Mouse (Mus musculus): ENCODE data around the gene Slc5a4b. TPM values are rescaled to one million over a fixed set of nuclear protein-coding genes. Genes with fewer than 3 reads are reported as not detected.

Gene Slc5a4b
- polyA plus RNA-seq, 1 experiment from 2014 or later = not detected

GRCm38 (mm10) chr10:76025470-76026190 is 85.1 kb downstream of the Slc5a4b start:
- no peak overlapping the region for H3K4me3 ChIP-seq (replicated peaks; ENCODE audit: low read depth, low read length)
- no peak overlapping the region for H3K9ac ChIP-seq (replicated peaks; ENCODE audit: low read length)
- DNase-seq (no peak), ATAC-seq (ENCODE audit: low FRiP score, low TSS enrichment) (no peak)
- no peaks in the 10 kb centered on the region for H3K4me1 ChIP-seq (ENCODE audit: control insufficient read depth, insufficient read depth, low read length)
- 90% methylated on average over 10 of the region's 10 CpGs for WGBS
- no peak overlapping the region for H3K4me2 ChIP-seq (ENCODE audit: low read length)
- no peaks in the 10 kb centered on the region for H3K36me3 ChIP-seq (ENCODE audit: control insufficient read depth, insufficient read depth, low read length)
- H3K9me3 ChIP-seq (ENCODE audit: control insufficient read depth, low read length) = peaks cover 5% of the 10 kb centered on the region; the same call in 1 of the 2 replicates
- H3K27ac ChIP-seq (replicated peaks; ENCODE audit: low read depth, low read length) = no peak overlapping the region
- no peaks in the 10 kb centered on the region for H3K27me3 ChIP-seq (ENCODE audit: control insufficient read depth, insufficient read depth, low read length)

GRCm38 (mm10) chr10:76023921-76024320 is 86.8 kb downstream of the Slc5a4b start:
- no peak for ATAC-seq (ENCODE audit: low FRiP score, low TSS enrichment)
- H3K4me2 ChIP-seq (ENCODE audit: low read length) = no peak overlapping the region
- no peaks in the 10 kb centered on the region for H3K4me1 ChIP-seq (ENCODE audit: control insufficient read depth, insufficient read depth, low read length)
- H3K36me3 ChIP-seq (ENCODE audit: control insufficient read depth, insufficient read depth, low read length) = no peaks in the 10 kb centered on the region
- peaks cover 5% of the 10 kb centered on the region; the same call in 1 of the 2 replicates for H3K9me3 ChIP-seq (ENCODE audit: control insufficient read depth, low read length)
- DNase-seq = no peak
- H3K4me3 ChIP-seq (replicated peaks; ENCODE audit: low read depth, low read length) = no peak overlapping the region
- 96% methylated on average over 6 of the region's 6 CpGs for WGBS
- H3K27me3 ChIP-seq (ENCODE audit: control insufficient read depth, insufficient read depth, low read length) = no peaks in the 10 kb centered on the region
- no peak overlapping the region for H3K27ac ChIP-seq (replicated peaks; ENCODE audit: low read depth, low read length)
- H3K9ac ChIP-seq (replicated peaks; ENCODE audit: low read length) = no peak overlapping the region

GRCm38 (mm10) chr10:76021728-76022127 is 89.0 kb downstream of the Slc5a4b start:
- no peaks in the 10 kb centered on the region for H3K36me3 ChIP-seq (ENCODE audit: control insufficient read depth, insufficient read depth, low read length)

GRCm38 (mm10) chr10:76016886-76017285 is 93.9 kb downstream of the Slc5a4b start:
- Histone ChIP-seq H3K27me3 (ENCODE audit: control insufficient read depth, insufficient read depth, low read length) (no peaks in the 10 kb centered on the region), H3K27ac (replicated peaks; ENCODE audit: low read depth, low read length) (no peak overlapping the region), H3K4me3 (replicated peaks; ENCODE audit: low read depth, low read length) (no peak overlapping the region), H3K4me1 (ENCODE audit: control insufficient read depth, insufficient read depth, low read length) (no peaks in the 10 kb centered on the region), H3K4me2 (ENCODE audit: low read length) (no peak overlapping the region), H3K9ac (replicated peaks; ENCODE audit: low read length) (no peak overlapping the region), H3K9me3 (ENCODE audit: control insufficient read depth, low read length) (no peaks in the 10 kb centered on the region), H3K36me3 (ENCODE audit: control insufficient read depth, insufficient read depth, low read length) (no peaks in the 10 kb centered on the region)
- 86% methylated on average over 3 of the region's 3 CpGs for WGBS
- ATAC-seq (ENCODE audit: low FRiP score, low TSS enrichment) (no peak), DNase-seq (no peak)

More at GRCm38 (mm10) chr10:76021728-76022127, 89.0 kb downstream of the Slc5a4b start:
- no peaks in the 10 kb centered on the region for H3K27me3 ChIP-seq (ENCODE audit: control insufficient read depth, insufficient read depth, low read length)
- ATAC-seq (ENCODE audit: low FRiP score, low TSS enrichment) (no peak), DNase-seq (no peak)
- 84% methylated on average over 3 of the region's 3 CpGs for WGBS
- no peak overlapping the region for H3K4me2 ChIP-seq (ENCODE audit: low read length)
- H3K9me3 ChIP-seq (ENCODE audit: control insufficient read depth, low read length) = peaks cover 5% of the 10 kb centered on the region; the same call in 1 of the 2 replicates
- H3K9ac ChIP-seq (replicated peaks; ENCODE audit: low read length) = no peak overlapping the region
- H3K4me1 ChIP-seq (ENCODE audit: control insufficient read depth, insufficient read depth, low read length) = no peaks in the 10 kb centered on the region
- H3K4me3 ChIP-seq (replicated peaks; ENCODE audit: low read depth, low read length) = no peak overlapping the region
- H3K27ac ChIP-seq (replicated peaks; ENCODE audit: low read depth, low read length) = no peak overlapping the region

- no peaks in the 10 kb centered on the region for H3K9me3 ChIP-seq (ENCODE audit: control insufficient read depth, low read length)
- no peak for DNase-seq
Observed at GRCm38 (mm10) chr10:76012922-76013321, 97.8 kb downstream of the Slc5a4b start.

GRCm38 (mm10) chr10:76009812-76010211 is 100.9 kb downstream of the Slc5a4b start:
- DNase-seq (no peak), ATAC-seq (ENCODE audit: low FRiP score, low TSS enrichment) (no peak)
- Histone ChIP-seq H3K4me1 (ENCODE audit: control insufficient read depth, insufficient read depth, low read length) (no peaks in the 10 kb centered on the region), H3K27ac (replicated peaks; ENCODE audit: low read depth, low read length) (no peak overlapping the region), H3K36me3 (ENCODE audit: control insufficient read depth, insufficient read depth, low read length) (no peaks in the 10 kb centered on the region), H3K4me3 (replicated peaks; ENCODE audit: low read depth, low read length) (no peak overlapping the region), H3K9ac (replicated peaks; ENCODE audit: low read length) (no peak overlapping the region), H3K4me2 (ENCODE audit: low read length) (no peak overlapping the region), H3K9me3 (ENCODE audit: control insufficient read depth, low read length) (no peaks in the 10 kb centered on the region), H3K27me3 (ENCODE audit: control insufficient read depth, insufficient read depth, low read length) (no peaks in the 10 kb centered on the region)
- WGBS = 86% methylated on average over 3 of the region's 3 CpGs

More at GRCm38 (mm10) chr10:76012922-76013321, 97.8 kb downstream of the Slc5a4b start:
- Histone ChIP-seq H3K4me1 (ENCODE audit: control insufficient read depth, insufficient read depth, low read length) (no peaks in the 10 kb centered on the region), H3K9ac (replicated peaks; ENCODE audit: low read length) (no peak overlapping the region), H3K4me2 (ENCODE audit: low read length) (no peak overlapping the region), H3K4me3 (replicated peaks; ENCODE audit: low read depth, low read length) (no peak overlapping the region), H3K36me3 (ENCODE audit: control insufficient read depth, insufficient read depth, low read length) (no peaks in the 10 kb centered on the region), H3K27ac (replicated peaks; ENCODE audit: low read depth, low read length) (no peak overlapping the region), H3K27me3 (ENCODE audit: control insufficient read depth, insufficient read depth, low read length) (no peaks in the 10 kb centered on the region)
- no peak for ATAC-seq (ENCODE audit: low FRiP score, low TSS enrichment)
- WGBS = 79% methylated on average over 6 of the region's 6 CpGs

Small RNA genes within 50 kb of the gene (microRNA-seq; reads per million reads assigned to microRNA genes)
- not detected for gene Mir6409

Other genes with a start within 250 kb of the Slc5a4b start
- 1.2 TPM in 2 replicates for gene Derl3, start 217.5 kb downstream of the Slc5a4b start, polyA plus RNA-seq (2014; fragmentation: Nextera tagmentation; extraction: Ambion mirVana)
- 277 and 283 TPM in 2 replicates for gene Smarcb1, start 189.3 kb downstream of the Slc5a4b start, polyA plus RNA-seq (2014; fragmentation: Nextera tagmentation; extraction: Ambion mirVana)
- gene Chchd10, start 177.8 kb downstream of the Slc5a4b start, polyA plus RNA-seq (2014; fragmentation: Nextera tagmentation; extraction: Ambion mirVana) = 44.2 and 76.8 TPM in 2 replicates
- 13.3 and 16.5 TPM in 2 replicates for gene Mmp11, start 174.5 kb downstream of the Slc5a4b start, polyA plus RNA-seq (2014; fragmentation: Nextera tagmentation; extraction: Ambion mirVana)
- gene Gm867, start 170.3 kb downstream of the Slc5a4b start, polyA plus RNA-seq (2014; fragmentation: Nextera tagmentation; extraction: Ambion mirVana) = 0.22 and 0.53 TPM in 2 replicates
- gene Vpreb3, start 167.9 kb downstream of the Slc5a4b start, polyA plus RNA-seq (2014; fragmentation: Nextera tagmentation; extraction: Ambion mirVana) = not detected in 2 replicates
- not detected in 2 replicates for gene Gm5134, start 156.4 kb downstream of the Slc5a4b start, polyA plus RNA-seq (2014; fragmentation: Nextera tagmentation; extraction: Ambion mirVana)
- gene Zfp280b, start 78.3 kb downstream of the Slc5a4b start, polyA plus RNA-seq (2014; fragmentation: Nextera tagmentation; extraction: Ambion mirVana) = 11.9 and 14.6 TPM in 2 replicates
- 0.13 TPM in 1 of 2 replicates, not detected in the other for gene Slc5a4a, start 36.5 kb upstream of the Slc5a4b start, polyA plus RNA-seq (2014; fragmentation: Nextera tagmentation; extraction: Ambion mirVana)
- 357 and 385 TPM in 2 replicates for gene Prmt2, start 126.9 kb upstream of the Slc5a4b start, polyA plus RNA-seq (2014; fragmentation: Nextera tagmentation; extraction: Ambion mirVana)
- gene S100b, start 142.9 kb upstream of the Slc5a4b start, polyA plus RNA-seq (2014; fragmentation: Nextera tagmentation; extraction: Ambion mirVana) = 1.1 and 1.2 TPM in 2 replicates
- 9.3 and 12.9 TPM in 2 replicates for gene Dip2a, start 234.3 kb upstream of the Slc5a4b start, polyA plus RNA-seq (2014; fragmentation: Nextera tagmentation; extraction: Ambion mirVana)